Mouse (Mus musculus): ENCODE results near the gene Ano8. TPM values are rescaled to one million over a fixed set of nuclear protein-coding genes. Genes with fewer than 3 reads are reported as not detected.

Gene Ano8
- total RNA-seq, 2 experiments from 2014 or later, result 25.9 to 26.3 TPM

GRCm38 (mm10) chr8:71472601-71473386 is 13.0 kb downstream of the Ano8 start:
- DNase-seq (ENCODE audit: low spot score in 2 of 2), result no peak

- no peak for DNase-seq (ENCODE audit: low spot score in 2 of 2)
Measured at GRCm38 (mm10) chr8:71471861-71472260, 13.9 kb downstream of the Ano8 start.

GRCm38 (mm10) chr8:71470913-71471255 is 14.9 kb downstream of the Ano8 start:
- no peak for DNase-seq (ENCODE audit: low spot score in 2 of 2)

- DNase-seq (ENCODE audit: low spot score in 2 of 2), result no peak
Measured at GRCm38 (mm10) chr8:71470146-71470912, 15.4 kb downstream of the Ano8 start.

- no peak for DNase-seq (ENCODE audit: low spot score in 2 of 2)
Measured at GRCm38 (mm10) chr8:71469411-71469810, 16.4 kb downstream of the Ano8 start.

- DNase-seq (ENCODE audit: low spot score in 2 of 2), result peak; percentile 86 to 94
Measured at GRCm38 (mm10) chr8:71468916-71469315, 16.8 kb downstream of the Ano8 start, which contains the start of gene Dda1. TSS of gene Dda1 (plus strand) at chr8:71469199.

- DNase-seq (ENCODE audit: low spot score in 2 of 2), result no peak
Measured at GRCm38 (mm10) chr8:71468001-71468400, 17.8 kb downstream of the Ano8 start.

GRCm38 (mm10) chr8:71467201-71467600 is 18.6 kb downstream of the Ano8 start:
- DNase-seq (ENCODE audit: low spot score in 2 of 2), result no peak

GRCm38 (mm10) chr8:71466198-71466597 is 19.6 kb downstream of the Ano8 start:
- no peak for DNase-seq (ENCODE audit: low spot score in 2 of 2)

GRCm38 (mm10) chr8:71465733-71466132 is 20.0 kb downstream of the Ano8 start:
- no peak for DNase-seq (ENCODE audit: low spot score in 2 of 2)

- peak; percentile 89 to 96 for DNase-seq (ENCODE audit: low spot score in 2 of 2)
Measured at GRCm38 (mm10) chr8:71464513-71465500, 21.0 kb downstream of the Ano8 start, which contains the start of gene Mrpl34. TSS of gene Mrpl34 (plus strand) at chr8:71464959.

- DNase-seq (ENCODE audit: low spot score in 2 of 2), result peak; percentile 96 to 97
Measured at GRCm38 (mm10) chr8:71463188-71464033, 22.4 kb downstream of the Ano8 start, which contains the start of gene Abhd8. TSS of gene Abhd8 (minus strand) at chr8:71463655.

- no peak for DNase-seq (ENCODE audit: low spot score in 2 of 2)
Measured at GRCm38 (mm10) chr8:71462786-71463185, 23.0 kb downstream of the Ano8 start.

- DNase-seq (ENCODE audit: low spot score in 2 of 2), result no peak
Measured at GRCm38 (mm10) chr8:71462191-71462590, 23.6 kb downstream of the Ano8 start.

GRCm38 (mm10) chr8:71461152-71461840 is 24.5 kb downstream of the Ano8 start:
- DNase-seq (ENCODE audit: low spot score in 2 of 2), result no peak

- DNase-seq (ENCODE audit: low spot score in 2 of 2), result no peak
Measured at GRCm38 (mm10) chr8:71460716-71461115, 25.0 kb downstream of the Ano8 start.

GRCm38 (mm10) chr8:71457659-71458270 is 28.0 kb downstream of the Ano8 start:
- DNase-seq (ENCODE audit: low spot score in 2 of 2), result no peak

- DNase-seq (ENCODE audit: low spot score in 2 of 2), result no peak
Measured at GRCm38 (mm10) chr8:71456906-71457305, 28.9 kb downstream of the Ano8 start.

- DNase-seq (ENCODE audit: low spot score in 2 of 2), result no peak
Measured at GRCm38 (mm10) chr8:71454668-71455067, 31.1 kb downstream of the Ano8 start.
